Comparison of ENCODE assay signal across 8 mouse cellular contexts in the genomic region with DNA sequence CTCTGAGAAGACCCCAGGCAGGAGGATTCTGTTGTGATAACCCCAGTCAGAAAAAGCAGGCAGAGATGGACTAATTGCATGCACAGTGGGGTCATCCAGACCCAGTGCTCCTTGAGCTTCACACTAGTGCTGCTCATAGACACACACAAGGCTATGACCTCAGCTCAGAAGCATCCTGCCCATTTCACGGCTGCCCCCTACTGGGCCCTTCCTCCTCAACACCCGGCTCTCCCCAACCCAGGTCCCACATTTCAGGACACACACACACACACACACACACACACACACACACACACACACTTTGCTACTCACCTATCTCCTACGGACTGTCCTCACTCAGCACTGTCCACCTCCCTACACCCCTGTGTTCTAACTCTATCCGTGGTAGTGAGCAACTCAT. TPM values are rescaled to one million over a fixed set of nuclear protein-coding genes. Genes with fewer than 3 reads are reported as not detected.
DNase-seq lines count a peak whose midpoint lies in the region; ATAC-seq and TF ChIP-seq lines count a peak whose summit lies in the region.
"Had no signal": no experiment of that assay in that cellular context is flagged by ENCODE, and none has a peak within 500 bp of the region (broad histone marks: within the 10 kb centered on the region; RNA-seq: fewer than 3 reads in every experiment).

No protein-coding gene starts in this region.

- 0 out of 2 replicates have a peak, but pooled peaks have one; percentile 35 for ATAC-seq in midbrain, embryonic 11.5 days (ENCODE audit: low FRiP score)
- no peak for ATAC-seq in midbrain, embryonic 15.5 days (replicated peaks)
- peak; percentile 69 for ATAC-seq in Patski
- peak; percentile 46 for ATAC-seq in inflammation-experienced regulatory T-cells, adult 6 months
- ATAC-seq in megakaryocyte, adult 5-6 weeks (ENCODE audit: poor library complexity, severe bottlenecking), result peak; percentile 46

- no peak overlapping the region for H3K9ac ChIP-seq in midbrain, embryonic 11.5 days (ENCODE audit: low read length)
- H3K9ac ChIP-seq in midbrain, embryonic 15.5 days, result no peak overlapping the region

- no peaks in the 10 kb centered on the region for H3K9me3 ChIP-seq in midbrain, embryonic 11.5 days (ENCODE audit: control insufficient read depth, low read length)
- no peaks in the 10 kb centered on the region for H3K9me3 ChIP-seq in midbrain, embryonic 15.5 days

- POLR2A ChIA-PET in Patski (lab: Charles Lee), result no interaction called here

- no peak overlapping the region for H3K27ac ChIP-seq in midbrain, embryonic 11.5 days (ENCODE audit: low read depth, low read length)
- no peak overlapping the region for H3K27ac ChIP-seq in midbrain, embryonic 15.5 days

- DNase-seq in midbrain, embryonic 11.5 days (ENCODE audit: low spot score, missing footprints), result no peak
- no peak for DNase-seq in Patski (ENCODE audit: low read depth, low spot score)
- peak; percentile 67 for DNase-seq in embryo, embryonic 10.5 days (ENCODE audit: low spot score)
- DNase-seq in layer of hippocampus, adult 8-10 months (ENCODE audit: low spot score in 2 of 2), result no peak

- in situ Hi-C loops in Patski (cut with MboI; ENCODE audit: low pct_unique_long_range_greater_than_20kb), result no loop called here

- no peaks in the 10 kb centered on the region for H3K4me1 ChIP-seq in midbrain, embryonic 11.5 days (ENCODE audit: control insufficient read depth, insufficient read depth, low read length)
- H3K4me1 ChIP-seq in midbrain, embryonic 15.5 days, result no peaks in the 10 kb centered on the region

- no peaks in the 10 kb centered on the region for H3K27me3 ChIP-seq in midbrain, embryonic 11.5 days (ENCODE audit: control insufficient read depth, insufficient read depth, low read length)
- H3K27me3 ChIP-seq in midbrain, embryonic 15.5 days (replicated peaks), result no peaks in the 10 kb centered on the region
- H3K27me3 ChIP-seq in Patski, result no peaks in the 10 kb centered on the region

- CTCF ChIA-PET in Patski (lab: Charles Lee), result interaction anchor here (0.7 to 3.4 kb wide), 9 partner anchors 8 to 82 kb away, joined by 3 to 12 read pairs (median 4); partner anchors contain the start of gene Btbd6

- TF ChIP-seq CTCF in Patski (IDR thresholded peaks at IDR 0.05), result no peak

- peaks cover 15% of the 10 kb centered on the region; the same call in 1 of the 2 replicates for H3K36me3 ChIP-seq in midbrain, embryonic 11.5 days (ENCODE audit: control insufficient read depth, insufficient read depth, low read length)
- peaks cover 29% of the 10 kb centered on the region for H3K36me3 ChIP-seq in midbrain, embryonic 15.5 days (replicated peaks)

- 41% methylated on average over 4 of the region's 4 CpGs for WGBS in midbrain, embryonic 11.5 days
- WGBS in midbrain, embryonic 15.5 days, result 30% methylated on average over 4 of the region's 4 CpGs

- no peak overlapping the region for H3K4me3 ChIP-seq in midbrain, embryonic 11.5 days (ENCODE audit: low read depth, low read length)
- H3K4me3 ChIP-seq in midbrain, embryonic 15.5 days, result no peak overlapping the region
- H3K4me3 ChIP-seq: myocyte had no signal

- H3K4me2 ChIP-seq in midbrain, embryonic 11.5 days, result no peak overlapping the region
- H3K4me2 ChIP-seq in midbrain, embryonic 15.5 days, result no peak overlapping the region

RNA-seq across cellular contexts. Expression of gene Nudt14, which starts 16.4 kb away (rescaled TPM):
- 54.0 and 61.7 TPM in 2 replicates for polyA plus RNA-seq in midbrain, embryonic 11.5 days (2014; fragmentation: Nextera tagmentation; extraction: Ambion mirVana)
- 60.6 and 60.8 TPM in 2 replicates for polyA plus RNA-seq in midbrain, embryonic 15.5 days (2015; fragmentation: Nextera tagmentation; extraction: Ambion mirVana)
- polyA plus RNA-seq in Patski (2021), result 55.9 TPM
- polyA plus RNA-seq in inflammation-experienced regulatory T-cells, adult 6 months (2017; shearing (Covaris generic)), result 10 to 100 TPM; 33.0 to 42.6 (median 40.7) TPM
- 9.7 and 10.5 TPM in 2 replicates for total RNA-seq in megakaryocyte, adult 5-6 weeks (2015)
- total RNA-seq in megakaryocyte, adult 5-6 weeks (2017), result 11.4 and 11.9 TPM in 2 replicates
- total RNA-seq in layer of hippocampus, adult 8-10 months (2022), result 10 to 100 TPM in 3 of 4 experiments, 1 to 10 TPM in 1; 9.7 to 12.1 (median 11.1) TPM

RNA-seq across cellular contexts. Expression of gene Btbd6, which starts 18.0 kb away (rescaled TPM):
- 17.5 and 19.2 TPM in 2 replicates for polyA plus RNA-seq in midbrain, embryonic 11.5 days (2014; fragmentation: Nextera tagmentation; extraction: Ambion mirVana)
- polyA plus RNA-seq in midbrain, embryonic 15.5 days (2015; fragmentation: Nextera tagmentation; extraction: Ambion mirVana), result 57.4 and 60.2 TPM in 2 replicates
- 13.5 TPM for polyA plus RNA-seq in Patski (2021)
- polyA plus RNA-seq in inflammation-experienced regulatory T-cells, adult 6 months (2017; shearing (Covaris generic)), result 1 to 10 TPM; 7.2 to 8.8 (median 7.3) TPM
- 4.2 and 5.9 TPM in 2 replicates for total RNA-seq in megakaryocyte, adult 5-6 weeks (2015)
- total RNA-seq in megakaryocyte, adult 5-6 weeks (2017), result 2.4 and 4.0 TPM in 2 replicates
- 10 to 100 TPM; 55.3 to 61.7 (median 58.9) TPM for total RNA-seq in layer of hippocampus, adult 8-10 months (2022)

RNA-seq across cellular contexts. Expression of gene Jag2, which starts 28.7 kb away (rescaled TPM):
- 3.0 and 3.2 TPM in 2 replicates for polyA plus RNA-seq in midbrain, embryonic 11.5 days (2014; fragmentation: Nextera tagmentation; extraction: Ambion mirVana)
- 16.4 and 18.4 TPM in 2 replicates for polyA plus RNA-seq in midbrain, embryonic 15.5 days (2015; fragmentation: Nextera tagmentation; extraction: Ambion mirVana)
- 8.0 TPM for polyA plus RNA-seq in Patski (2021)
- under 1 TPM; 0.39 to 0.59 (median 0.50) TPM for polyA plus RNA-seq in inflammation-experienced regulatory T-cells, adult 6 months (2017; shearing (Covaris generic))
- 0.36 and 1.3 TPM in 2 replicates for total RNA-seq in megakaryocyte, adult 5-6 weeks (2015)
- not detected in 2 replicates for total RNA-seq in megakaryocyte, adult 5-6 weeks (2017)
- 10 to 100 TPM; 47.1 to 61.1 (median 56.9) TPM for total RNA-seq in layer of hippocampus, adult 8-10 months (2022)

RNA-seq across cellular contexts. Expression of gene Brf1, which starts 42.2 kb away (rescaled TPM):
- polyA plus RNA-seq in midbrain, embryonic 11.5 days (2014; fragmentation: Nextera tagmentation; extraction: Ambion mirVana), result 51.9 and 53.0 TPM in 2 replicates
- polyA plus RNA-seq in midbrain, embryonic 15.5 days (2015; fragmentation: Nextera tagmentation; extraction: Ambion mirVana), result 56.0 and 58.5 TPM in 2 replicates
- polyA plus RNA-seq in Patski (2021), result 38.9 TPM
- 10 to 100 TPM; 20.2 to 32.0 (median 30.5) TPM for polyA plus RNA-seq in inflammation-experienced regulatory T-cells, adult 6 months (2017; shearing (Covaris generic))
- total RNA-seq in megakaryocyte, adult 5-6 weeks (2015), result 20.2 and 25.3 TPM in 2 replicates
- 37.0 and 43.6 TPM in 2 replicates for total RNA-seq in megakaryocyte, adult 5-6 weeks (2017)
- 10 to 100 TPM; 49.3 to 59.4 (median 57.4) TPM for total RNA-seq in layer of hippocampus, adult 8-10 months (2022)

RNA-seq across cellular contexts. Expression of gene Pacs2, which starts 56.0 kb away (rescaled TPM):
- 17.3 and 17.5 TPM in 2 replicates for polyA plus RNA-seq in midbrain, embryonic 11.5 days (2014; fragmentation: Nextera tagmentation; extraction: Ambion mirVana)
- 34.6 and 35.1 TPM in 2 replicates for polyA plus RNA-seq in midbrain, embryonic 15.5 days (2015; fragmentation: Nextera tagmentation; extraction: Ambion mirVana)
- 70.8 TPM for polyA plus RNA-seq in Patski (2021)
- 1 to 10 TPM; 5.0 to 8.6 (median 6.8) TPM for polyA plus RNA-seq in inflammation-experienced regulatory T-cells, adult 6 months (2017; shearing (Covaris generic))
- total RNA-seq in megakaryocyte, adult 5-6 weeks (2015), result 55.1 TPM in 2 replicates
- total RNA-seq in megakaryocyte, adult 5-6 weeks (2017), result 36.5 and 37.5 TPM in 2 replicates
- total RNA-seq in layer of hippocampus, adult 8-10 months (2022), result 100 to 1,000 TPM in 3 of 4 experiments, 10 to 100 TPM in 1; 89.5 to 110 (median 108) TPM
